Mouse (Mus musculus) thymus, adult 2 months (tissue): ENCODE measurements around the gene Gm960.

Experiments used
- CTCF ChIP-seq: fragments of 200-500 bp; IDR thresholded peaks from 2 replicates; pipeline ENCODE4 v1.5.1; 2012; ENCODE audit warnings: mild to moderate bottlenecking, control low read depth, low read length, moderate library complexity, borderline replicate concordance; ENCODE audit not compliant: control insufficient read depth, poor library complexity, insufficient read depth; ENCODE audit errors: extremely low read depth
- POLR2A ChIP-seq: fragments of 200-500 bp; IDR thresholded peaks from 2 replicates; pipeline ENCODE4 v1.6.1; 2012; ENCODE audit warnings: mild to moderate bottlenecking, low read length, control low read depth, moderate library complexity; ENCODE audit not compliant: control insufficient read depth, poor library complexity, insufficient read depth; ENCODE audit errors: extremely low read depth

DNA sequence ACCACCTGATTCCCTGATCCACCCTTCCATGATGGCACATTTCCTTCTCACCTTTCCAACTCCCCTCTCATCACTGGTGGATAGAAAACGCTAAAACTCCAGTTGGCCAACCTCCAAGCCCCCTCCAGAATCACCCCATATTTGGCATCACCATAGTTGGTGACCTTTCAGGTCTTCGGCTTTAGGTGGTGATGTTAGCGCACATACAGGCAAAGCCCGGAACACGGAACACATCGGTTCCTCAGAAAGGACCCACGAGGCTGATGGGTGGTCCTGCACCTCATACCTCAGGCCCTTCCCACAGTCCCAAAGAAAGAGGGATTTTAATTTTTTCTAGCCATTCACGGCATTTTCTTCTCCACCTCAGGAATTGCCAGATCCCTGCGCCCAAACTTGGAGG, 747 bp downstream of the Gm960 start:
- TF ChIP-seq CTCF: no peak
- TF ChIP-seq POLR2A: no peak
